Mouse (Mus musculus): Measurements from ENCODE around the gene Med29. TPM values are rescaled to one million over a fixed set of nuclear protein-coding genes. Genes with fewer than 3 reads are reported as not detected.

Med29 gene
- polyA plus RNA-seq, 1 experiment: 32.8 TPM

GRCm38 (mm10) chr7:28357984-28358383 is 34.5 kb downstream of the Med29 start:
- DNase-seq (ENCODE audit: extremely low spot score in 1 of 2, low spot score in 1 of 2): no peak

- no peak for DNase-seq (ENCODE audit: extremely low spot score in 1 of 2, low spot score in 1 of 2)
Observed at GRCm38 (mm10) chr7:28356981-28357380, 35.5 kb downstream of the Med29 start.

GRCm38 (mm10) chr7:28355221-28355620 is 37.3 kb downstream of the Med29 start:
- DNase-seq (ENCODE audit: extremely low spot score in 1 of 2, low spot score in 1 of 2): no peak

GRCm38 (mm10) chr7:28354596-28354995 is 37.9 kb downstream of the Med29 start:
- DNase-seq (ENCODE audit: extremely low spot score in 1 of 2, low spot score in 1 of 2): no peak

- no peak for DNase-seq (ENCODE audit: extremely low spot score in 1 of 2, low spot score in 1 of 2)
Observed at GRCm38 (mm10) chr7:28354113-28354581, 38.4 kb downstream of the Med29 start.

- no peak for DNase-seq (ENCODE audit: extremely low spot score in 1 of 2, low spot score in 1 of 2)
Observed at GRCm38 (mm10) chr7:28353267-28353666, 39.2 kb downstream of the Med29 start.

- no peak for DNase-seq (ENCODE audit: extremely low spot score in 1 of 2, low spot score in 1 of 2)
Observed at GRCm38 (mm10) chr7:28351676-28352191, 40.8 kb downstream of the Med29 start.

GRCm38 (mm10) chr7:28350155-28350883 is 42.2 kb downstream of the Med29 start, which contains the start of gene Rps16:
Rps16 (plus strand) TSS chr7:28350652.
- DNase-seq (ENCODE audit: extremely low spot score in 1 of 2, low spot score in 1 of 2): peak; percentile 93 to 99

- no peak for DNase-seq (ENCODE audit: extremely low spot score in 1 of 2, low spot score in 1 of 2)
Observed at GRCm38 (mm10) chr7:28348601-28349000, 43.9 kb downstream of the Med29 start.

- no peak for DNase-seq (ENCODE audit: extremely low spot score in 1 of 2, low spot score in 1 of 2)
Observed at GRCm38 (mm10) chr7:28347746-28348145, 44.8 kb downstream of the Med29 start.

- peak in 1 of 2 experiments; percentile 83 for DNase-seq (ENCODE audit: extremely low spot score in 1 of 2, low spot score in 1 of 2)
Observed at GRCm38 (mm10) chr7:28344637-28345036, 47.9 kb downstream of the Med29 start.

GRCm38 (mm10) chr7:28341381-28341780 is 51.1 kb downstream of the Med29 start:
- no peak for DNase-seq (ENCODE audit: extremely low spot score in 1 of 2, low spot score in 1 of 2)

- DNase-seq (ENCODE audit: extremely low spot score in 1 of 2, low spot score in 1 of 2): peak in 1 of 2 experiments; percentile 48
Observed at GRCm38 (mm10) chr7:28339213-28339917, 53.1 kb downstream of the Med29 start.

- peak; percentile 96 to 98 for DNase-seq (ENCODE audit: extremely low spot score in 1 of 2, low spot score in 1 of 2)
Observed at GRCm38 (mm10) chr7:28338108-28338998, 54.2 kb downstream of the Med29 start, which contains the start of gene Supt5. Supt5 (minus strand) TSS chr7:28338746.

Other genes with a start within 250 kb of the Med29 start
- gene Fbl, start 223.0 kb downstream of the Med29 start, polyA plus RNA-seq (2012; rRNA removed): 90.7 and 99.6 TPM in 2 replicates
- 34.0 and 36.2 TPM in 2 replicates for gene Dyrk1b, start 213.2 kb downstream of the Med29 start, polyA plus RNA-seq (2012; rRNA removed)
- 56.5 and 57.0 TPM in 2 replicates for gene Eid2, start 124.8 kb downstream of the Med29 start, polyA plus RNA-seq (2012; rRNA removed)
- gene Eid2b, start 115.0 kb downstream of the Med29 start, polyA plus RNA-seq (2012; rRNA removed): 29.7 and 32.9 TPM in 2 replicates
- gene Selenov, start 101.5 kb downstream of the Med29 start, polyA plus RNA-seq (2012; rRNA removed): 1.7 and 1.8 TPM in 2 replicates
- gene Dll3, start 90.5 kb downstream of the Med29 start, polyA plus RNA-seq (2012; rRNA removed): 2.0 and 2.6 TPM in 2 replicates
- gene Timm50, start 80.6 kb downstream of the Med29 start, polyA plus RNA-seq (2012; rRNA removed): 53.0 and 58.6 TPM in 2 replicates
- gene Supt5, start 54.0 kb downstream of the Med29 start, polyA plus RNA-seq (2012; rRNA removed): 114 and 117 TPM in 2 replicates
- gene Rps16, start 42.1 kb downstream of the Med29 start, polyA plus RNA-seq (2012; rRNA removed): 618 and 661 TPM in 2 replicates
- 4.3 and 6.3 TPM in 2 replicates for gene Plekhg2, start 20.1 kb downstream of the Med29 start, polyA plus RNA-seq (2012; rRNA removed)
- gene Zfp36, start 12.5 kb downstream of the Med29 start, polyA plus RNA-seq (2012; rRNA removed): 3.1 and 3.9 TPM in 2 replicates
- 149 and 182 TPM in 2 replicates for gene Paf1, start 243 bp upstream of the Med29 start, polyA plus RNA-seq (2012; rRNA removed)
- gene Gmfg, start 44.7 kb upstream of the Med29 start, polyA plus RNA-seq (2012; rRNA removed): 4.0 and 5.2 TPM in 2 replicates
- 39.9 and 40.4 TPM in 2 replicates for gene Lrfn1, start 59.3 kb upstream of the Med29 start, polyA plus RNA-seq (2012; rRNA removed)
- not detected in 2 replicates for gene Ifnl2, start 117.7 kb upstream of the Med29 start, polyA plus RNA-seq (2012; rRNA removed)
- not detected in 2 replicates for gene Ifnl3, start 130.1 kb upstream of the Med29 start, polyA plus RNA-seq (2012; rRNA removed)
- gene Sycn, start 148.2 kb upstream of the Med29 start, polyA plus RNA-seq (2012; rRNA removed): 0.40 TPM in 1 of 2 replicates, not detected in the other
- gene Nccrp1, start 154.5 kb upstream of the Med29 start, polyA plus RNA-seq (2012; rRNA removed): 1.1 and 2.1 TPM in 2 replicates
- gene Samd4b, start 205.4 kb upstream of the Med29 start, polyA plus RNA-seq (2012; rRNA removed): 62.4 and 66.9 TPM in 2 replicates
- 8.7 and 8.8 TPM in 2 replicates for gene Pak4, start 205.5 kb upstream of the Med29 start, polyA plus RNA-seq (2012; rRNA removed)
- gene Acp7, start 238.6 kb upstream of the Med29 start, polyA plus RNA-seq (2012; rRNA removed): 1.2 and 3.9 TPM in 2 replicates

Data from frontal cortex, adult 2 months (tissue).